Mouse (Mus musculus): ENCODE results near the gene Fhl3.

Gene Fhl3

GRCm38 (mm10) chr4:124751300-124752250, 51.1 kb downstream of the Fhl3 start:
- TF ChIP-seq POU5F1 (IDR thresholded peaks at IDR 0.05; ENCODE audit: borderline replicate concordance, low read length) (no peak), CTCF (conservative IDR thresholded peaks at IDR 0.05; ENCODE audit: low read length) (no peak), NANOG (IDR thresholded peaks at IDR 0.05; ENCODE audit: borderline replicate concordance, low read length) (no peak)
- no peaks in the 10 kb centered on the region for H3K27me3 ChIP-seq (ENCODE audit: insufficient read depth, low read length)
- peak overlapping the region; percentile 95 for H3K4me3 ChIP-seq (replicated peaks; ENCODE audit: low read length)
- H3K9me3 ChIP-seq (ENCODE audit: low read length), result no peaks in the 10 kb centered on the region
- peaks cover 45% of the 10 kb centered on the region for H3K4me1 ChIP-seq (replicated peaks; ENCODE audit: low read depth, low read length)
- H3K36me3 ChIP-seq (ENCODE audit: insufficient read depth, low read length), result no peaks in the 10 kb centered on the region; the same call in 1 of the 2 replicates

GRCm38 (mm10) chr4:124752281-124753199, 52.0 kb downstream of the Fhl3 start:
- Histone ChIP-seq H3K9me3 (ENCODE audit: low read length) (no peaks in the 10 kb centered on the region), H3K36me3 (ENCODE audit: insufficient read depth, low read length) (no peaks in the 10 kb centered on the region; the same call in 1 of the 2 replicates), H3K4me3 (replicated peaks; ENCODE audit: low read length) (peak overlapping the region; percentile 95), H3K4me1 (replicated peaks; ENCODE audit: low read depth, low read length) (peaks cover 40% of the 10 kb centered on the region), H3K27me3 (ENCODE audit: insufficient read depth, low read length) (no peaks in the 10 kb centered on the region)
- no peak for TF ChIP-seq POU5F1 (IDR thresholded peaks at IDR 0.05; ENCODE audit: borderline replicate concordance, low read length)
- no peak for TF ChIP-seq CTCF (conservative IDR thresholded peaks at IDR 0.05; ENCODE audit: low read length)
- no peak for TF ChIP-seq NANOG (IDR thresholded peaks at IDR 0.05; ENCODE audit: borderline replicate concordance, low read length)

GRCm38 (mm10) chr4:124755526-124755925, 55.0 kb downstream of the Fhl3 start:
- Histone ChIP-seq H3K4me1 (replicated peaks; ENCODE audit: low read depth, low read length) (peaks cover 51% of the 10 kb centered on the region), H3K36me3 (ENCODE audit: insufficient read depth, low read length) (no peaks in the 10 kb centered on the region; the same call in 1 of the 2 replicates), H3K4me3 (replicated peaks; ENCODE audit: low read length) (no peak overlapping the region), H3K9me3 (ENCODE audit: low read length) (no peaks in the 10 kb centered on the region), H3K27me3 (ENCODE audit: insufficient read depth, low read length) (no peaks in the 10 kb centered on the region)
- TF ChIP-seq POU5F1 (IDR thresholded peaks at IDR 0.05; ENCODE audit: borderline replicate concordance, low read length) (no peak), NANOG (IDR thresholded peaks at IDR 0.05; ENCODE audit: borderline replicate concordance, low read length) (no peak), CTCF (conservative IDR thresholded peaks at IDR 0.05; ENCODE audit: low read length) (no peak)
